Mouse (Mus musculus) embryo, embryonic 9.5 days (tissue): ENCODE data around the gene Pon1.
A peak's percentile ranks its signal among the peaks of the same experiment; 100 is the strongest.
"Not testable (repeated sequence)": the region's sequence is repeated elsewhere in the genome, so short reads cannot be mapped to it uniquely, and the experiment has no call there.

Source experiments
- DNase-seq: peaks from one replicate; pipeline ENCODE4 v3.0.0-alpha.2; 2017; ENCODE audit errors: extremely low spot score

Pon1 gene

GRCm38 (mm10) chr6:5193693-5194092, at the start of gene Pon1:
Pon1 (minus strand) TSS chr6:5193946.
- peak; percentile 10 for DNase-seq

GRCm38 (mm10) chr6:5238799-5239198, 45.1 kb upstream of the Pon1 start:
- DNase-seq, result no peak

- DNase-seq, result no peak
These were observed 43.8 kb upstream of the Pon1 start for GRCm38 (mm10) chr6:5237510-5237909.

GRCm38 (mm10) chr6:5236843-5237371, 43.2 kb upstream of the Pon1 start:
- no peak for DNase-seq

- no peak for DNase-seq
These were observed 40.8 kb upstream of the Pon1 start for GRCm38 (mm10) chr6:5234563-5234962.

GRCm38 (mm10) chr6:5233812-5234211, 40.1 kb upstream of the Pon1 start:
- no peak for DNase-seq

GRCm38 (mm10) chr6:5232022-5232421, 38.3 kb upstream of the Pon1 start:
- no peak for DNase-seq

- DNase-seq, result no peak
These were observed 36.5 kb upstream of the Pon1 start for GRCm38 (mm10) chr6:5230261-5230660.

- DNase-seq, result not testable (repeated sequence)
These were observed 29.8 kb upstream of the Pon1 start for GRCm38 (mm10) chr6:5223551-5223950.

GRCm38 (mm10) chr6:5222080-5222479, 28.3 kb upstream of the Pon1 start:
- no peak for DNase-seq

- DNase-seq, result no peak
These were observed 24.4 kb upstream of the Pon1 start for GRCm38 (mm10) chr6:5218190-5218589.

GRCm38 (mm10) chr6:5207817-5208216, 14.1 kb upstream of the Pon1 start:
- no peak for DNase-seq

GRCm38 (mm10) chr6:5199916-5200315, 6.2 kb upstream of the Pon1 start:
- DNase-seq, result no peak

- no peak for DNase-seq
These were observed 5.7 kb upstream of the Pon1 start for GRCm38 (mm10) chr6:5199376-5199905.

- DNase-seq, result no peak
These were observed 4.8 kb upstream of the Pon1 start for GRCm38 (mm10) chr6:5198590-5198989.

- no peak for DNase-seq
These were observed 3.0 kb downstream of the Pon1 start for GRCm38 (mm10) chr6:5190761-5191160.

GRCm38 (mm10) chr6:5189507-5189906, 4.2 kb downstream of the Pon1 start:
- no peak for DNase-seq

GRCm38 (mm10) chr6:5188938-5189337, 4.8 kb downstream of the Pon1 start:
- no peak for DNase-seq

GRCm38 (mm10) chr6:5188036-5188435, 5.7 kb downstream of the Pon1 start:
- no peak for DNase-seq

GRCm38 (mm10) chr6:5187586-5187985, 6.2 kb downstream of the Pon1 start:
- DNase-seq, result no peak

GRCm38 (mm10) chr6:5186229-5186950, 7.4 kb downstream of the Pon1 start:
- no peak for DNase-seq

GRCm38 (mm10) chr6:5180645-5181044, 13.1 kb downstream of the Pon1 start:
- DNase-seq, result no peak

- no peak for DNase-seq
These were observed 14.6 kb downstream of the Pon1 start for GRCm38 (mm10) chr6:5179189-5179588.
